Mouse (Mus musculus) limb, embryonic 11.5 days (tissue): ENCODE results near the gene 1110017D15Rik. TPM values are rescaled to one million over a fixed set of nuclear protein-coding genes. Genes with fewer than 3 reads are reported as not detected.

ENCODE experiments used
- ATAC-seq: fragments of 200-750 bp; cut with Nextera tagmentation; 2 replicates; pipeline ENCODE4 v1.8.0; 2017; ENCODE audit warnings: low read depth; ENCODE audit not compliant: insufficient number of reproducible peaks, low FRiP score, low TSS enrichment
- DNase-seq: peaks from one replicate; pipeline ENCODE4 v3.0.0-alpha.2; 2015; ENCODE audit warnings: low spot score
- H3K27ac ChIP-seq: fragments of 300-500 bp; sonication (generic); replicated peaks from 2 replicates; pipeline ENCODE4 v1.5.1; 2014; ENCODE audit warnings: low read depth, mild to moderate bottlenecking, low read length
- H3K27me3 ChIP-seq: fragments of 300-500 bp; sonication (generic); 2 replicates; pipeline ENCODE4 v1.6.1; 2014; ENCODE audit warnings: mild to moderate bottlenecking, low read length, mixed read lengths; ENCODE audit not compliant: control insufficient read depth, insufficient read depth
- H3K36me3 ChIP-seq: fragments of 300-500 bp; sonication (generic); 2 replicates; pipeline ENCODE4 v1.6.1; 2014; ENCODE audit warnings: mild to moderate bottlenecking, low read length, moderate library complexity, mixed read lengths; ENCODE audit not compliant: control insufficient read depth, insufficient read depth
- H3K4me1 ChIP-seq: fragments of 300-500 bp; sonication (generic); 2 replicates; pipeline ENCODE4 v1.6.1; 2014; ENCODE audit warnings: low read length, mixed read lengths; ENCODE audit not compliant: control insufficient read depth, insufficient read depth
- H3K4me2 ChIP-seq: fragments of 300-500 bp; sonication (generic); 2 replicates; pipeline ENCODE4 v1.6.1; 2014; ENCODE audit warnings: low read depth, mild to moderate bottlenecking, moderate library complexity; ENCODE audit not compliant: severe bottlenecking
- H3K4me3 ChIP-seq: fragments of 300-500 bp; sonication (generic); 2 replicates; pipeline ENCODE4 v1.5.1; 2014; ENCODE audit warnings: low read depth, low read length
- H3K9ac ChIP-seq: fragments of 300-500 bp; sonication (generic); 2 replicates; pipeline ENCODE4 v1.6.1; 2014; ENCODE audit warnings: mild to moderate bottlenecking, low read length
- H3K9me3 ChIP-seq: fragments of 300-500 bp; sonication (generic); 2 replicates; pipeline ENCODE4 v1.6.1; 2016; ENCODE audit warnings: low read length; ENCODE audit not compliant: control insufficient read depth
- WGBS: fragments of 180-500 bp; shearing (Covaris S2); extraction: QIAGEN DNeasy Blood & Tissue Kit; methylation state at CpG from one replicate; pipeline ENCODE4 v1.1.7; 2014; 5-methylcytosine and 5-hydroxymethylcytosine counted together
- polyA plus RNA-seq: library from polyadenylated mRNA; unstranded; fragments of >200 nt; fragmentation: Nextera tagmentation; extraction: Ambion mirVana; gene quantifications from 2 replicates; pipeline ENCODE4 v1.2.1, GENCODE M21; 2014

1110017D15Rik gene
- polyA plus RNA-seq, 1 experiment from 2014 or later = 3.8 TPM

GRCm38 (mm10) chr4:41493464-41494116 lies 23.5 kb downstream of the 1110017D15Rik start:
- H3K36me3 ChIP-seq = no peaks in the 10 kb centered on the region
- no peak overlapping the region for H3K27ac ChIP-seq
- no peak overlapping the region for H3K9ac ChIP-seq
- H3K4me2 ChIP-seq = no peak overlapping the region
- H3K9me3 ChIP-seq = no peaks in the 10 kb centered on the region
- DNase-seq (no peak), ATAC-seq (no peak)
- H3K27me3 ChIP-seq = peaks cover 31% of the 10 kb centered on the region
- peaks cover 6% of the 10 kb centered on the region for H3K4me1 ChIP-seq
- WGBS = 80% methylated on average over 3 of the region's 3 CpGs
- H3K4me3 ChIP-seq = no peak overlapping the region

GRCm38 (mm10) chr4:41492951-41493350 lies 24.2 kb downstream of the 1110017D15Rik start:
- 82% methylated on average over 7 of the region's 7 CpGs for WGBS
- Histone ChIP-seq H3K4me1 (peaks cover 4% of the 10 kb centered on the region; the same call in 1 of the 2 replicates), H3K4me2 (no peak overlapping the region), H3K4me3 (no peak overlapping the region), H3K27me3 (peaks cover 25% of the 10 kb centered on the region), H3K9me3 (no peaks in the 10 kb centered on the region), H3K36me3 (no peaks in the 10 kb centered on the region), H3K27ac (no peak overlapping the region), H3K9ac (no peak overlapping the region)
- DNase-seq (no peak), ATAC-seq (no peak)

GRCm38 (mm10) chr4:41481601-41482017 lies 35.5 kb downstream of the 1110017D15Rik start:
- H3K36me3 ChIP-seq = no peaks in the 10 kb centered on the region
- H3K27ac ChIP-seq = peak overlapping the region; percentile 62; the same call in 1 of the 2 replicates
- H3K4me3 ChIP-seq = no peak overlapping the region
- no peak overlapping the region for H3K9ac ChIP-seq
- no peak overlapping the region for H3K4me2 ChIP-seq
- H3K4me1 ChIP-seq = peaks cover 17% of the 10 kb centered on the region
- peak; percentile 88 for ATAC-seq
- 15% methylated on average over 6 of the region's 6 CpGs for WGBS
- no peaks in the 10 kb centered on the region for H3K9me3 ChIP-seq
- H3K27me3 ChIP-seq = no peaks in the 10 kb centered on the region
- peak; percentile 77 for DNase-seq

GRCm38 (mm10) chr4:41480254-41480653 lies 36.9 kb downstream of the 1110017D15Rik start:
- H3K4me1 ChIP-seq = peaks cover 17% of the 10 kb centered on the region
- ATAC-seq (no peak), DNase-seq (no peak)
- no peak overlapping the region for H3K27ac ChIP-seq
- H3K27me3 ChIP-seq = no peaks in the 10 kb centered on the region
- H3K9ac ChIP-seq = no peak overlapping the region
- 86% methylated on average over 8 of the region's 8 CpGs for WGBS
- H3K4me3 ChIP-seq = no peak overlapping the region
- no peaks in the 10 kb centered on the region for H3K9me3 ChIP-seq
- H3K36me3 ChIP-seq = no peaks in the 10 kb centered on the region
- no peak overlapping the region for H3K4me2 ChIP-seq

- 52% methylated on average over 1 of the region's 1 CpGs for WGBS
- H3K27ac ChIP-seq = no peak overlapping the region
- no peak overlapping the region for H3K4me2 ChIP-seq
These were observed 37.7 kb downstream of the 1110017D15Rik start for GRCm38 (mm10) chr4:41479456-41479804.

GRCm38 (mm10) chr4:41478751-41479455 lies 38.2 kb downstream of the 1110017D15Rik start:
- no peaks in the 10 kb centered on the region for H3K9me3 ChIP-seq
- ATAC-seq (no peak), DNase-seq (no peak)
- H3K4me3 ChIP-seq = no peak overlapping the region
- WGBS = 68% methylated on average over 4 of the region's 4 CpGs
- peaks cover 17% of the 10 kb centered on the region for H3K4me1 ChIP-seq
- no peak overlapping the region for H3K27ac ChIP-seq
- H3K9ac ChIP-seq = no peak overlapping the region
- no peak overlapping the region for H3K4me2 ChIP-seq
- no peaks in the 10 kb centered on the region for H3K36me3 ChIP-seq
- no peaks in the 10 kb centered on the region for H3K27me3 ChIP-seq

More at GRCm38 (mm10) chr4:41479456-41479804, 37.7 kb downstream of the 1110017D15Rik start:
- H3K9me3 ChIP-seq = no peaks in the 10 kb centered on the region
- H3K27me3 ChIP-seq = no peaks in the 10 kb centered on the region
- no peaks in the 10 kb centered on the region for H3K36me3 ChIP-seq
- no peak overlapping the region for H3K9ac ChIP-seq
- peaks cover 17% of the 10 kb centered on the region for H3K4me1 ChIP-seq
- ATAC-seq = no peak
- DNase-seq = no peak
- no peak overlapping the region for H3K4me3 ChIP-seq

GRCm38 (mm10) chr4:41477648-41478160 lies 39.4 kb downstream of the 1110017D15Rik start:
- H3K4me1 ChIP-seq = peaks cover 17% of the 10 kb centered on the region
- H3K9ac ChIP-seq = no peak overlapping the region
- H3K27me3 ChIP-seq = no peaks in the 10 kb centered on the region
- no peak overlapping the region for H3K4me3 ChIP-seq
- no peak overlapping the region for H3K27ac ChIP-seq
- H3K9me3 ChIP-seq = no peaks in the 10 kb centered on the region
- WGBS = 79% methylated on average over 9 of the region's 9 CpGs
- H3K4me2 ChIP-seq = no peak overlapping the region
- no peaks in the 10 kb centered on the region for H3K36me3 ChIP-seq
- DNase-seq = no peak
- no peak for ATAC-seq

GRCm38 (mm10) chr4:41471384-41471689 lies 45.8 kb downstream of the 1110017D15Rik start:
- no peak overlapping the region for H3K27ac ChIP-seq
- WGBS = 88% methylated on average over 1 of the region's 1 CpGs
- H3K9me3 ChIP-seq = no peaks in the 10 kb centered on the region
- no peak for ATAC-seq
- no peak for DNase-seq
- H3K27me3 ChIP-seq = no peaks in the 10 kb centered on the region
- H3K4me3 ChIP-seq = no peak overlapping the region
- no peak overlapping the region for H3K9ac ChIP-seq
- H3K36me3 ChIP-seq = no peaks in the 10 kb centered on the region
- H3K4me1 ChIP-seq = peaks cover 5% of the 10 kb centered on the region; the same call in 1 of the 2 replicates
- H3K4me2 ChIP-seq = no peak overlapping the region
